ENCODE assay signal across 18 mouse cellular contexts in genomic region chr2:38583982-38584381, GRCm38 (mm10). TPM values are rescaled to one million over a fixed set of nuclear protein-coding genes. Genes with fewer than 3 reads are reported as not detected.
DNase-seq lines count a peak whose midpoint lies in the region; ATAC-seq and TF ChIP-seq lines count a peak whose summit lies in the region.
"Had no signal": no experiment of that assay in that cellular context is flagged by ENCODE, and none has a peak within 500 bp of the region (broad histone marks: within the 10 kb centered on the region; RNA-seq: fewer than 3 reads in every experiment).

No protein-coding gene starts in this region.

- H3K4me2 ChIP-seq in hindbrain, postnatal 0 days (ENCODE audit: low read depth, low read length), result no peak overlapping the region
- no peak overlapping the region for H3K4me2 ChIP-seq in forebrain, postnatal 0 days (ENCODE audit: low read depth)
- H3K4me2 ChIP-seq in midbrain, embryonic 14.5 days (ENCODE audit: low read length), result no peak overlapping the region
- H3K4me2 ChIP-seq: heart, embryonic 11.5 days; stomach, embryonic 15.5 days had no signal

- TF ChIP-seq CTCF in hindbrain, postnatal 0 days (IDR thresholded peaks at IDR 0.05; ENCODE audit: low read depth), result no peak
- no peak for TF ChIP-seq CTCF in forebrain, postnatal 0 days (IDR thresholded peaks at IDR 0.05; ENCODE audit: low read depth)

- H3K27me3 ChIP-seq in hindbrain, embryonic 10.5 days (ENCODE audit: insufficient read depth, poor library complexity, severe bottlenecking), result no peaks in the 10 kb centered on the region
- H3K27me3 ChIP-seq in hindbrain, postnatal 0 days (ENCODE audit: insufficient read depth, low read length), result no peaks in the 10 kb centered on the region
- no peaks in the 10 kb centered on the region for H3K27me3 ChIP-seq in embryonic facial prominence, embryonic 10.5 days (replicated peaks; ENCODE audit: low read depth, poor library complexity, severe bottlenecking)
- no peaks in the 10 kb centered on the region for H3K27me3 ChIP-seq in forebrain, postnatal 0 days (ENCODE audit: insufficient read depth, low read length)
- H3K27me3 ChIP-seq in midbrain, embryonic 14.5 days (ENCODE audit: control insufficient read depth, insufficient read depth, low read length), result no peaks in the 10 kb centered on the region
- H3K27me3 ChIP-seq: stomach, embryonic 15.5 days had no signal

- peaks cover 81% of the 10 kb centered on the region for H3K36me3 ChIP-seq in hindbrain, embryonic 10.5 days
- H3K36me3 ChIP-seq in hindbrain, postnatal 0 days (ENCODE audit: insufficient read depth, low read length), result peaks cover 15% of the 10 kb centered on the region
- peaks cover 90% of the 10 kb centered on the region for H3K36me3 ChIP-seq in embryonic facial prominence, embryonic 10.5 days (replicated peaks)
- H3K36me3 ChIP-seq in forebrain, postnatal 0 days (ENCODE audit: insufficient read depth), result peaks cover 11% of the 10 kb centered on the region
- peaks cover 18% of the 10 kb centered on the region; the same call in 1 of the 2 replicates for H3K36me3 ChIP-seq in midbrain, embryonic 14.5 days (ENCODE audit: control insufficient read depth, insufficient read depth, low read length)

- 87% methylated on average over 2 of the region's 2 CpGs for WGBS in hindbrain, embryonic 10.5 days
- WGBS in hindbrain, postnatal 0 days, result 32% methylated on average over 2 of the region's 2 CpGs
- 91% methylated on average over 2 of the region's 2 CpGs for WGBS in embryonic facial prominence, embryonic 10.5 days
- WGBS in forebrain, postnatal 0 days, result 19% methylated on average over 2 of the region's 2 CpGs
- 64% methylated on average over 2 of the region's 2 CpGs for WGBS in midbrain, embryonic 14.5 days

- H3K9ac ChIP-seq in hindbrain, postnatal 0 days (replicated peaks; ENCODE audit: low read length), result no peak overlapping the region
- H3K9ac ChIP-seq in forebrain, postnatal 0 days, result no peak overlapping the region
- no peak overlapping the region for H3K9ac ChIP-seq in midbrain, embryonic 14.5 days (replicated peaks; ENCODE audit: low read length)
- H3K9ac ChIP-seq: liver, embryonic 14.5 days; stomach, embryonic 15.5 days had no signal

- no peak for DNase-seq in hindbrain, embryonic 10.5 days (ENCODE audit: low spot score)
- DNase-seq in hindbrain, postnatal 0 days (ENCODE audit: low spot score), result no peak
- DNase-seq in embryonic facial prominence, embryonic 10.5 days (ENCODE audit: low spot score), result no peak
- DNase-seq in forebrain, postnatal 0 days, result no peak
- DNase-seq in midbrain, embryonic 14.5 days, result peak; percentile 39
- DNase-seq in frontal cortex, postnatal 14 days (ENCODE audit: low spot score in 2 of 2), result no peak
- DNase-seq in cerebellum, adult 11-12 months, result no peak
- no peak for DNase-seq in gastrocnemius, adult 18-20 months (ENCODE audit: low spot score)
- DNase-seq: gastrocnemius, postnatal 25 days; heart, postnatal 14 days; thymus, adult 2 months had no signal

- H3K4me1 ChIP-seq in hindbrain, embryonic 10.5 days (replicated peaks), result peaks cover 52% of the 10 kb centered on the region
- peaks cover 17% of the 10 kb centered on the region for H3K4me1 ChIP-seq in hindbrain, postnatal 0 days (ENCODE audit: insufficient read depth, low read length)
- H3K4me1 ChIP-seq in embryonic facial prominence, embryonic 10.5 days, result peaks cover 31% of the 10 kb centered on the region
- H3K4me1 ChIP-seq in forebrain, postnatal 0 days (ENCODE audit: insufficient read depth), result peaks cover 14% of the 10 kb centered on the region
- peaks cover 43% of the 10 kb centered on the region for H3K4me1 ChIP-seq in midbrain, embryonic 14.5 days (ENCODE audit: control insufficient read depth, insufficient read depth, low read length)

- no peaks in the 10 kb centered on the region for H3K9me3 ChIP-seq in hindbrain, embryonic 10.5 days
- H3K9me3 ChIP-seq in hindbrain, postnatal 0 days (ENCODE audit: low read length), result no peaks in the 10 kb centered on the region
- no peaks in the 10 kb centered on the region for H3K9me3 ChIP-seq in embryonic facial prominence, embryonic 10.5 days
- H3K9me3 ChIP-seq in forebrain, postnatal 0 days (ENCODE audit: low read length), result no peaks in the 10 kb centered on the region
- H3K9me3 ChIP-seq in midbrain, embryonic 14.5 days (ENCODE audit: control insufficient read depth, low read length), result no peaks in the 10 kb centered on the region
- H3K9me3 ChIP-seq: limb, embryonic 10.5 days; stomach, embryonic 15.5 days had no signal

- H3K27ac ChIP-seq in hindbrain, embryonic 10.5 days, result peak overlapping the region; percentile 87
- no peak overlapping the region for H3K27ac ChIP-seq in hindbrain, postnatal 0 days
- H3K27ac ChIP-seq in embryonic facial prominence, embryonic 10.5 days (replicated peaks), result peak overlapping the region; percentile 69; the same call in 1 of the 2 replicates
- no peak overlapping the region for H3K27ac ChIP-seq in forebrain, postnatal 0 days (ENCODE audit: low read depth, low read length)
- peak overlapping the region; percentile 82 for H3K27ac ChIP-seq in midbrain, embryonic 14.5 days (replicated peaks; ENCODE audit: low read depth, low read length)
- H3K27ac ChIP-seq: left cerebral cortex, adult 2 months; liver, embryonic 14.5 days; stomach, embryonic 15.5 days had no signal

- no peak overlapping the region for H3K4me3 ChIP-seq in hindbrain, embryonic 10.5 days
- no peak overlapping the region for H3K4me3 ChIP-seq in hindbrain, postnatal 0 days (ENCODE audit: low read length)
- H3K4me3 ChIP-seq in embryonic facial prominence, embryonic 10.5 days, result no peak overlapping the region
- H3K4me3 ChIP-seq in forebrain, postnatal 0 days (ENCODE audit: low read depth, low read length), result no peak overlapping the region
- H3K4me3 ChIP-seq in midbrain, embryonic 14.5 days (replicated peaks; ENCODE audit: low read depth, low read length), result no peak overlapping the region
- H3K4me3 ChIP-seq: left cerebral cortex, adult 2 months; limb, embryonic 10.5 days; myocyte; stomach, embryonic 15.5 days had no signal

- ATAC-seq in hindbrain, postnatal 0 days, result no peak
- ATAC-seq in forebrain, postnatal 0 days, result peak; percentile 15; the same call in 1 of the 2 replicates
- no peak for ATAC-seq in midbrain, embryonic 14.5 days (ENCODE audit: low FRiP score, low TSS enrichment)
- ATAC-seq: lung, postnatal 0 days had no signal

RNA-seq across cellular contexts. Expression of gene Psmb7, which starts 59.9 kb away (rescaled TPM):
- 319 and 334 TPM in 2 replicates for polyA plus RNA-seq in hindbrain, embryonic 10.5 days (2016; fragmentation: Nextera tagmentation; extraction: Ambion mirVana)
- total RNA-seq in hindbrain, postnatal 0 days (2014; rRNA removed), result 172 and 178 TPM in 2 replicates
- 300 and 304 TPM in 2 replicates for polyA plus RNA-seq in hindbrain, postnatal 0 days (2015; fragmentation: Nextera tagmentation; extraction: Ambion mirVana)
- 331 and 334 TPM in 2 replicates for polyA plus RNA-seq in embryonic facial prominence, embryonic 10.5 days (2016; fragmentation: Nextera tagmentation; extraction: Ambion mirVana)
- 276 and 348 TPM in 2 replicates for total RNA-seq in forebrain, postnatal 0 days (2014; rRNA removed)
- 292 and 342 TPM in 2 replicates for polyA plus RNA-seq in forebrain, postnatal 0 days (2015; fragmentation: Nextera tagmentation; extraction: Ambion mirVana)
- polyA plus RNA-seq in midbrain, embryonic 14.5 days (2014; fragmentation: Nextera tagmentation; extraction: Ambion mirVana), result 282 and 322 TPM in 2 replicates
- total RNA-seq in gastrocnemius, adult 18-20 months (2021), result 100 to 1,000 TPM; 301 to 309 TPM

Comparison
In these comparisons a context has a peak if more than half of its experiments do, and no peak if none do; other contexts are left out.
1. H3K27ac ChIP-seq: peak in hindbrain, embryonic 10.5 days (single experiment), embryonic facial prominence, embryonic 10.5 days (single experiment) and midbrain, embryonic 14.5 days (single experiment); none in hindbrain, postnatal 0 days (single experiment) and forebrain, postnatal 0 days (single experiment).